Mouse (Mus musculus) brain, adult 2 months (tissue): ENCODE results near the gene Rtn4r.

ENCODE experiments used
- DNase-seq: peaks from one replicate; pipeline ENCODE4 v3.0.0; 2011; ENCODE audit warnings: low read depth, low spot score

Gene Rtn4r

GRCm38 (mm10) chr16:18154521-18155171, 27.2 kb downstream of the Rtn4r start:
- peak; percentile 95 for DNase-seq

- no peak for DNase-seq
These were observed 29.3 kb downstream of the Rtn4r start for GRCm38 (mm10) chr16:18156579-18157350.

DNA sequence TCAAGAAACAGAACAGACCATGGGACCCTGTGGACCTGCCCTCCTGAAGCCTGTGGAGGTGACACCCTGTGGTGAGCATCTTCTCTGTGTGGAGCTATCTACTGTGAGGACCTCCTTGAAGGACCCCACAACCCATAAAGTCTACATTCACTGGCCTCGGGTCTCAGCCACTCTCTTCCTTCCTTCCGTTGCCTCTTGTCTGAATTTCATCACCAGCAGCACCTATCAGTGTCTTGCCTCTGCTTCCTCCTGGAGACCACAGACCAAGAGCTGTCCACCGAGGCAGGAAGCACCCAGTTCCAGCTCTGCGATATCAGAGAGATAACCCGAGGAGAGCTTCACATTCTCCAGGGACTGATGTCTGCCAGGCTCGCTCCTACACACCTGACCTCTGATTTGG, 31.8 kb downstream of the Rtn4r start:
- DNase-seq: no peak

DNA sequence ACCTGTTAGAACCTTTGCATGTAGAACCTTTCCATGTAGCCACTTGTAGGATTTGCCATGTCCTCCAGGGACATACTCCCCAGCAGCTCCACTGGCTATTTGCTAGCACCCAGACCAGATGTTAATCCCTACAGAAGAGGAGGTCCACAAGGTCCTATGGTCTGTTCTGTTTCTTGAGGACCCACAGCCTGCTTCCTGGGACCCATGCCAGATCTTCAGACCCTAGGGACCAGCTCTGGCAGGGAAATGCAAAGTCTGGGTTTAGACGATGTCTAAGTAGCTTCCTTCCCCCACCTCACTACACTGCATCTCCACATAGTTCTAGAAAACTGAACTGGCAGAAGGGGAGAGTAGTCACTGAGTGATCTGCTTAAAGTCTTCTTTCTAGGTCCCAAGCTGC, 32.3 kb downstream of the Rtn4r start:
- DNase-seq: no peak

- peak; percentile 75 for DNase-seq
These were observed 33.1 kb downstream of the Rtn4r start for GRCm38 (mm10) chr16:18160514-18160913.

DNA sequence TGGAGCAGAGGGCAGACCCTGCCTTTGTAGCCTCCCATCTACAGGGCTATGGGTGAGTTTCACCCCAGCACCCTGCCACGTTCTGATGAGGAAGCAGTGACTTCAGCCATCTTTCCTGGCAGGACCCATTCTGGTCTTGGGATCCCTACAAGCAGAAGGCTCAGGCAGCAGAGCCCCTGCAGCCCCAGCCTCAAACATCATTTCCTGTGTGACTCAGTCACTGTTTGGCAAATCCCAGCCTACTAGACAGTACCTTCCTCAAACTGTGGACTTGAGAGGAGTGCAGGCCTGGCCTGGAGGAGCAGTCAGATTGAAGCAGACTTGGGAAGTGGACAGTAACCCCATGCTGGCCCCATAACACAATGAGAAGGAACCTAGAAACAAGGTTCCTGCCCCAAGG, 33.7 kb downstream of the Rtn4r start:
- no peak for DNase-seq

DNA sequence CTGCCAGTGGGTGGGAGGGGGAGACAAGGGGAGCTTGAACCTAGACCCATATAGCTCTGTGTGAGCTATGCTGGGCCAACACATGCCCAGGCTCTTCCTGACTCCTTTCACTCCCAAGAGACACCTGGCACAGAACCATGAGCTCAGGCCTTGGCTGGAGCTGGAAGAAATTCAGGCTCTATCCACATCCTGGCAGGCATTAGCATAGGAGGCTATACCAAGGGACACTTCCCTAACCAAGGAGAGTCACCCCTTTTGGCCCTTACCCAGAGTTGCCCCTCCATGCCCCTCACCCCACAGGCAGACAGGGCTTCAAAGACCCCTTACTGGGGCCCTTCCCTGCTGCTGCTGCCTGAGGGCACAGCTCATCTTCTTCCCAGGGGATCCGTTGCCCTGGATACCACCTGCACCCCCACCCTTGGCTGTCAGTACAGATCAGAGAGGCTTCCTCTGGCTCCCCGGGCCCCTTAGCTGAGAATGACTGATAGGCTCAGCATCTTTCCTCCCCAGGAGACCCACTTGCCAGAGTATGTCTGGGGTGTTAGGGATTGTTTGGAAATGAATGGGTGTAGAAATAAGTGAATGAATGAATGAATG, 37.3 kb downstream of the Rtn4r start:
- no peak for DNase-seq

- DNase-seq: peak; percentile 37
These were observed 39.3 kb downstream of the Rtn4r start for GRCm38 (mm10) chr16:18166613-18167190.

- DNase-seq: no peak
These were observed 41.7 kb downstream of the Rtn4r start for GRCm38 (mm10) chr16:18169156-18169555.

GRCm38 (mm10) chr16:18169776-18170175, 42.3 kb downstream of the Rtn4r start:
- no peak for DNase-seq

DNA sequence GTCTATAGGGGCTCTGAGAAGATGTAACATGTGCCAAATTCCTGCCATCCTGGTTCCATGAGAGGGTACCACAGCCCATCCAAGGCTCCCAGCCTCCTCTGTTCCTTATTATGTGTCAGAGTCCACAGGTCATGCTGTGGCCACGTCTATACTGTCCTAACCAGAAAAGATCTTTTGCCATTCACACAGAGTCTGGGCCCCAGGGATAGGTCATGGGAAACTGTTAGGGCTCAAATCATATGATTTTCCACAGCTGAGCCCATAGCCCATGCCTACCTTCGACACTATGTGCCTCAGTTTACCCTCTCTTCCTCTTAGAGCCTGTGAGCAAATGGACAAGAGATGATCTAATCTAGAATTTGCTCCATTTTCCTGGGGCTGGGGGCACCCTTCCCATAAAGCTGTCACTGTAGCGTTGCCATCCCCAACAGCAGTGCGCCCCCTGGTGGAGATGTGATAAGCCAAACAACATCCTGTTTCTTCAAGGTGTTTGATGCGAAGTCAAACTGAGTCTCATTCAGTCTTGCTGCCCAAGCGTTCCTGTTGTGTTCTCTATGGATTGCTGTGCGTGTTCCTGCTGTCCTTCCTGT, 44.9 kb downstream of the Rtn4r start:
- DNase-seq: peak; percentile 90

DNA sequence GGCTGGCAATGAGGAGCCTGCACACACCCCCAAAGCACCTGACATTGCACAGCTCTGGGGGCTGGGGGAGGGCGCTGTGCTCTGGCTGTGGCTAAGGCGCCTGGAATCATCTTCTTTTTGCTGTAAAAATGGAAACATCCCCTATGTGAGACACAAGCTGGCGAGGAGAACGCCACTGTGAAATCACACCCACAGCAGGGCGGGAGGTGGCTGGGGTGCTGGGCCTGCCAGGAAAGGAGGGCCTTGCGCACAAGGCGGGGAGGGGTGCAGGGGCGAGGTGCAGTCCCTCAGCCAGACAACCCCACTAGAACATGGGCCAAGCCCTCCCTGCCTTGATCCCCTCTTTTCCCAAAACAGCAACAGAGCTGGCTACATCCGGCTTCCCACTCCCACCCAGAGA, 45.8 kb downstream of the Rtn4r start:
- peak; percentile 92 for DNase-seq

DNA sequence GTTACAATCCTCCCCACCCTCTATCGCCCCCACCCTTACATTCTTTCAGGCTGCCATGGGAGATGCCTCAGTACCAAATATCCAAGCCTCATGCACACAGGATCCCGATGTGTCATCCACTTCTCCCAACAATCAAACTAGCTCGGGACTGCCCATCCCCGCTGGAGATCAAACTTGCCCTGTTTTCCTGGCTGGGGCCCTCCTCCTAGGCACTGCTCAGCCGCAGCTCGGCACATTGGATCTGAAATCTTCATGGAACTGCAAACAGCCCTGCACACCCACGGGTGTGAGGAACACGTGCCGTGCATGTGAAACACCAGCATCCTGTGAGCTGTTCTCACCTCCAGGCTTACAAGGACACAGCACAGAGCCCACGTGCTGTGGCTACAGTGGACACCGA, 46.3 kb downstream of the Rtn4r start:
- peak; percentile 89 for DNase-seq

GRCm38 (mm10) chr16:18175817-18176541, 48.5 kb downstream of the Rtn4r start:
- peak; percentile 74 for DNase-seq

- peak; percentile 48 for DNase-seq
These were observed 49.3 kb downstream of the Rtn4r start for GRCm38 (mm10) chr16:18176758-18177157.

DNA sequence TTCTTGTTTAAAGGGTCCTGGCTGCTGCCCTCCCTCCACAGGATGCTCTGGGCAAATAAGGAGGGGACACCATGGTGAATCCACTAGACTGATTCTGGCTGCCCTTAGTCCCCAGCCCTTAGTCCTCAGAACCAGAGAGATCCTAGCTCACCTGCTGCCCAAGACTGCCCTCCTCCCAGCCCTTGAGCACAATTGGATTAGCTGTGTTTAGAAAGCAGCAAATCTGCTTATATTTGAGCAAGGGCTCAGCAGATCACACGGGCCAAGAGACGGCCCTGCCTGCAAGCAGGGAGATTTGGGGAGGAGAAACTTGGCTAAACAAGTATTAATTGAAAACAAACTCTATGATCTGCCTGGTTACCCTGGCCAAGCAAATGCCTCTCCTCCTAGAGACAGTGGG, 52.1 kb downstream of the Rtn4r start:
- no peak for DNase-seq

- no peak for DNase-seq
These were observed 54.0 kb downstream of the Rtn4r start for GRCm38 (mm10) chr16:18181398-18181797.

GRCm38 (mm10) chr16:18182766-18183165, 55.3 kb downstream of the Rtn4r start:
- DNase-seq: no peak

DNA sequence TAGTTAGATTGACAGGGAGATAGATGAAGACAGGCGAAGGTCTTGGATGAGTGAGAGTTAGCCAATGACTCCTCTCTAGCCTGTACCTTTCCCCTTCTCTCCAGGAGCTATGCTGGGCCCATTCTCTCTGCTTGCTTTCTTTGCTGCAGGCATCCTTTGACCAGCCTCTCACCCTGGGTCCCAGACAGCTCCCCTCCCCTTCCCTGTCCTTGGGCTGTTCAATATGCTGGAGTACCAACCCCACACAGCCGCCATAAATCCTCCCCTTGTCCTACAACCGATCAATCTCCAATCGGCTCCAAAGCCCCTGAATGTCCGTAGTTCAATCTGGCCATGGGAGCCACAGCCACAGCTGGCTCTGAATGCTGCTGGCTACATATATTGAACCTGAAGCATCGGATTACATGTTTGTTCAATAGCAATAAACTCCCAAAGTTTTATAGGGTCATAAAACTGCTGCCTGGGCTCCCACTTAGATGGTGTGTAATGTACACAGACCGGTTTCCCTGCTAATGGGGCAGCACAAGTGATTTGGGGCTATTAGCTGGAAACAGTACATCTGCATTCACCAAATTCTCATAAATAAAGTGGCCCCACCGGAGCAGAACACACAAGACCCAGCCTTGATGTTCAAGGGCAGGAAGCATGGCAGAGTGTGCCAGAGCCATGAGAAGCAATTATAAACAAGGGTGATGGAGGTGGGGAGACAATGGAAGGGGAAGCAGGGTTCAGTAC, 58.4 kb downstream of the Rtn4r start:
- no peak for DNase-seq

DNA sequence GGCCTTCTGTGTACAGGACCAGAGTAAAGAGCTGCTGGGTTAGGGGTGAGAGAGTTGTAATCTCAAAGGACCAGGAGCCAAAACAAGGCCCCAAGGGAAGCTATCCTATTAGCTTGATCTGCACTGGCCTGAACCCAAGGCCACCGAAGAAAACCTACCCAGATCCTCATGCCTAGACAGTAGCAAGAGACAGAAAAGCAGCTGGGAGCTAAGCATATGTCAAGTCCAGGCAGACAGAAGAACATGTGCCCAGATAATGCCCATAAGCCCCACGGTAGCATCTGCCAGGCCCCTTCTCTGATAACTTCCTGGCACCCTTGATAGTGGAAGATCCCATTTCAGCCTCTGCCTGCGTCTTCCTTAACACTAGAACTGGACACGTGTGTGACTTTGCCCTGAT, 59.4 kb downstream of the Rtn4r start:
- no peak for DNase-seq

DNA sequence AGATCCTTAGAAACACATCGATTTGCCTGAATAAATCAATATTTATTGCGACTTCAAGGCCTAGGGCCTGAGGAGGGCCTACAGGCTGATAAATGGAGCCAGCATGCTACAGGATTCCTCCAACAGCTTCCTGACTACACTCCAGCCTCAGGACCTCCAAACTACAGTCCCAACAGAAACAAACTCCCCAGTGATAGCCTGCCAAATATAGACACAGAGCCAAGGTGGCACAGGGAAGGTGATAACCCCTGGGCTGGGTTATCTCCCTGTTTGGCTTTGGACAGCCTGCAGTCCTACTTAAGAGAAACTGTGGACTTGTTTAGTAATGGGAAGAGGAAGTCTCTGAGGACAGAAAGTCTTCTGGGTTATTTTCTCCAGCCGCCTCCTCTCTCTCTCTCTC, 59.8 kb downstream of the Rtn4r start:
- no peak for DNase-seq
